Mouse (Mus musculus) limb, embryonic 11.5 days (tissue): ENCODE measurements around the gene Spaar. TPM values are rescaled to one million over a fixed set of nuclear protein-coding genes. Genes with fewer than 3 reads are reported as not detected.

ENCODE experiments used
- ATAC-seq: fragments of 200-750 bp; cut with Nextera tagmentation; 2 replicates; pipeline ENCODE4 v1.8.0; 2017; ENCODE audit warnings: low read depth; ENCODE audit not compliant: insufficient number of reproducible peaks, low FRiP score, low TSS enrichment
- DNase-seq: peaks from one replicate; pipeline ENCODE4 v3.0.0-alpha.2; 2015; ENCODE audit warnings: low spot score
- H3K27ac ChIP-seq: fragments of 300-500 bp; sonication (generic); replicated peaks from 2 replicates; pipeline ENCODE4 v1.5.1; 2014; ENCODE audit warnings: low read depth, mild to moderate bottlenecking, low read length
- H3K27me3 ChIP-seq: fragments of 300-500 bp; sonication (generic); 2 replicates; pipeline ENCODE4 v1.6.1; 2014; ENCODE audit warnings: mild to moderate bottlenecking, low read length, mixed read lengths; ENCODE audit not compliant: control insufficient read depth, insufficient read depth
- H3K36me3 ChIP-seq: fragments of 300-500 bp; sonication (generic); 2 replicates; pipeline ENCODE4 v1.6.1; 2014; ENCODE audit warnings: mild to moderate bottlenecking, low read length, moderate library complexity, mixed read lengths; ENCODE audit not compliant: control insufficient read depth, insufficient read depth
- H3K4me1 ChIP-seq: fragments of 300-500 bp; sonication (generic); 2 replicates; pipeline ENCODE4 v1.6.1; 2014; ENCODE audit warnings: low read length, mixed read lengths; ENCODE audit not compliant: control insufficient read depth, insufficient read depth
- H3K4me2 ChIP-seq: fragments of 300-500 bp; sonication (generic); 2 replicates; pipeline ENCODE4 v1.6.1; 2014; ENCODE audit warnings: low read depth, mild to moderate bottlenecking, moderate library complexity; ENCODE audit not compliant: severe bottlenecking
- H3K4me3 ChIP-seq: fragments of 300-500 bp; sonication (generic); 2 replicates; pipeline ENCODE4 v1.5.1; 2014; ENCODE audit warnings: low read depth, low read length
- H3K9ac ChIP-seq: fragments of 300-500 bp; sonication (generic); 2 replicates; pipeline ENCODE4 v1.6.1; 2014; ENCODE audit warnings: mild to moderate bottlenecking, low read length
- H3K9me3 ChIP-seq: fragments of 300-500 bp; sonication (generic); 2 replicates; pipeline ENCODE4 v1.6.1; 2016; ENCODE audit warnings: low read length; ENCODE audit not compliant: control insufficient read depth
- WGBS: fragments of 180-500 bp; shearing (Covaris S2); extraction: QIAGEN DNeasy Blood & Tissue Kit; methylation state at CpG from one replicate; pipeline ENCODE4 v1.1.7; 2014; 5-methylcytosine and 5-hydroxymethylcytosine counted together
- polyA plus RNA-seq: library from polyadenylated mRNA; unstranded; fragments of >200 nt; fragmentation: Nextera tagmentation; extraction: Ambion mirVana; gene quantifications from 2 replicates; pipeline ENCODE4 v1.2.1, GENCODE M21; 2014

Gene Spaar
- 0.20 and 0.27 TPM in 2 replicates for polyA plus RNA-seq

DNA sequence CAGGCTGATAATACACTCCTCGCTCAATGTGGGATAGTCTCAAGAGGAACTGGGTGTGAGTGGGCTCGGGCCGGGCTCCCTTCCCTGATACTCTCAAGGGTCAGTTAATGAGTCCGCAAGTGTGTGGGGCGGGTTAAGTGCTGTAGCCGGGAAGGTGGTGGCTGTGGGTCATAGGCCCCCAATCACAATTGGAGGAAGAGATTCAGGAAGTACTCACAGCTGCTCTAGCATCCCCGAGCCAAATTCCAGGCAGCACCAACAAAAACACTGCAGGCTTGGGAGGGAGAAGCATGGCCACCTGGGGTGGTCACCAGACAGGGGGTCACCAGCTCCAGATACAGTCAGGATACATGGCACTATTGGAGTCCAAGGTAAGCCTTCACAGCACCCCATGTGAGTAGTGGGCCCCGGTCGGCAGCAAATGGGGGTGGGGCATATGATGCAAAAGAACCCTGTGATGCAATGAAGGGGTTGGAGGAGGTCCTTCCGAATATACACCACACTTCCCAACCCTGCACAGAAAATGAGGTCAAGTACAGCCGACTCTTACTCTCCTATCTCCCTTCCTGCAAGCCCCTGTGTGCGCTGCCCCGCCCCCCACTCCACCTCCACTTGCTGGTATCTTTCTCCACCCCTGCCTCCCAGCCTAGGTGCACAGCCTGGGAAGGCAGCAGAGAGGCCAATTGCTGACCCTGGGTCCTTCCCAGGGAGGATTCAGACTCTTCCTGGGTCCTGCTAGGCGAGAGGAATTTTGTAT is at the start of gene Spaar:
Spaar (plus strand) TSS at position 241 of the 757 bp plus-strand sequence.
- no peak for DNase-seq
- Histone ChIP-seq H3K9ac (no peak within 1 kb of the TSS), H3K4me2 (no peak within 1 kb of the TSS), H3K36me3 (no peaks in the 10 kb centered on the region), H3K9me3 (no peaks in the 10 kb centered on the region), H3K4me1 (0 out of 2 replicates have a peak, but pooled peaks cover 2% of the 10 kb centered on the region), H3K27ac (no peak within 1 kb of the TSS), H3K27me3 (no peaks in the 10 kb centered on the region), H3K4me3 (no peak within 1 kb of the TSS)
- no peak for ATAC-seq
- WGBS, result 69% methylated on average over 14 of the region's 14 CpGs

DNA sequence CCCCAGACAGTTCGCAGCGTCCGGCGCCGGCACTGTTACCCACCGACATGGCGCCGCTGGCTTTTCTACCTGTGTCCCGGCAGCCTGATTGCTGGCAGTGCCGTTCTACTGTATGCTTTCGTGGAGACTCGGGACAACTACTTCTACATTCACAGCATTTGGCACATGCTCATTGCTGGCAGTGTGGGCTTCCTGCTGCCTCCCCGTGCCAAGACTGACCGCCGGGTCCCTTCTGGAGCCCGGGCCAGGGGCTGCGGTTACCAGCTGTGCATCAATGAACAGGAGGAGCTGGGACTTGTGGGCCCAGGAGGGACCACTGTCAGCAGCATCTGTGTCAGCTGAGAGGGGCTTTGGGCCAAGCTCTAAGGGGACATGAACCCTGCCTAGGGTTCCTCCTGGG is 39.8 kb upstream of the Spaar start:
- Histone ChIP-seq H3K9ac (no peak overlapping the region), H3K9me3 (no peaks in the 10 kb centered on the region), H3K27ac (no peak overlapping the region), H3K4me2 (no peak overlapping the region), H3K4me3 (no peak overlapping the region), H3K4me1 (no peaks in the 10 kb centered on the region), H3K27me3 (no peaks in the 10 kb centered on the region), H3K36me3 (0 out of 2 replicates have a peak, but pooled peaks cover 2% of the 10 kb centered on the region)
- ATAC-seq (no peak), DNase-seq (no peak)
- WGBS, result 95% methylated on average over 17 of the region's 17 CpGs

DNA sequence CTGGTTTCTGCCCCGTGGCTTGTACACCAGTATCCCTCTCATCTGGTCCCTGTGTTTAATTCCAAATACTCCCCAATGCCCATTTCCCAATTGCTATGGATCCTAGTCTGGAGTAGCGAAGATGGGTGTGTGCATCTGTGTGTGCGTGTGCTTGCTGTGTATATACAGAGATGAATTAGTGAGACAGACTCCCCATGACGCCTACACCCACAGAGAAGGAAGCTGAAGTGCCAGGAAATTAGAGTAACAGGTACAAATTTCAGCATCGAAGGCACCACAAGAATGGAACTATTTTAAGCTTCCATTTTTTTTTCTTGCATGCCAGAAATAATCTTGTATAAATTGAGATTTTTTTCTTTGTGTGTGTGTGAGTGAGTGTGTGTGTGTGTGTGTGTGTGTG is 38.8 kb upstream of the Spaar start:
- Histone ChIP-seq H3K27ac (no peak overlapping the region), H3K4me3 (no peak overlapping the region), H3K36me3 (0 out of 2 replicates have a peak, but pooled peaks cover 2% of the 10 kb centered on the region), H3K9me3 (no peaks in the 10 kb centered on the region), H3K4me1 (no peaks in the 10 kb centered on the region), H3K9ac (no peak overlapping the region), H3K27me3 (no peaks in the 10 kb centered on the region), H3K4me2 (no peak overlapping the region)
- DNase-seq (no peak), ATAC-seq (no peak)
- WGBS, result 87% methylated on average over 5 of the region's 5 CpGs

DNA sequence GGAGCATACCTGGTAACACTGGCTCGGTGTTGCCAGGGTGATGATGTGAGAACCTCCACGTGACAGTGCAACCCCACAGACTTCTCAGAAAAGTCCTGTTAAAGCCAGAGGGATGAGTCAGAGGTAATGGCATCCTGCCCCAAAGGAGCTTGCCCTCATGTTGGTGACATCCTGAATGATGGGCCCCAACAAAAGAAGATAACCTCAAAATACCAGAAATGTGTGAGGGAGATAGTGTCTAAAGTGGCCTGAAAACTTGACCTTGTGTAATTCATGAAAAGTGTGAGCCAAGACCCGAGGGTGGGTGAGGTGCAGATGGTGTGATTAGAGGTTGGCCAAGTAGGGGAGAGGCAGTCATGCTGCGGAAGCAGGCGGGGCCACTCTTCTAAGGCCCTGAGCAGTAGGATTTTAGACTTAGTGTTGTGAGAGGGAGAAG is 36.0 kb upstream of the Spaar start:
- DNase-seq, result no peak
- Histone ChIP-seq H3K4me3 (no peak overlapping the region), H3K27ac (no peak overlapping the region), H3K9ac (no peak overlapping the region), H3K36me3 (no peaks in the 10 kb centered on the region), H3K9me3 (no peaks in the 10 kb centered on the region), H3K4me1 (no peaks in the 10 kb centered on the region), H3K27me3 (no peaks in the 10 kb centered on the region), H3K4me2 (no peak overlapping the region)
- no peak for ATAC-seq
- 72% methylated on average over 5 of the region's 5 CpGs for WGBS

DNA sequence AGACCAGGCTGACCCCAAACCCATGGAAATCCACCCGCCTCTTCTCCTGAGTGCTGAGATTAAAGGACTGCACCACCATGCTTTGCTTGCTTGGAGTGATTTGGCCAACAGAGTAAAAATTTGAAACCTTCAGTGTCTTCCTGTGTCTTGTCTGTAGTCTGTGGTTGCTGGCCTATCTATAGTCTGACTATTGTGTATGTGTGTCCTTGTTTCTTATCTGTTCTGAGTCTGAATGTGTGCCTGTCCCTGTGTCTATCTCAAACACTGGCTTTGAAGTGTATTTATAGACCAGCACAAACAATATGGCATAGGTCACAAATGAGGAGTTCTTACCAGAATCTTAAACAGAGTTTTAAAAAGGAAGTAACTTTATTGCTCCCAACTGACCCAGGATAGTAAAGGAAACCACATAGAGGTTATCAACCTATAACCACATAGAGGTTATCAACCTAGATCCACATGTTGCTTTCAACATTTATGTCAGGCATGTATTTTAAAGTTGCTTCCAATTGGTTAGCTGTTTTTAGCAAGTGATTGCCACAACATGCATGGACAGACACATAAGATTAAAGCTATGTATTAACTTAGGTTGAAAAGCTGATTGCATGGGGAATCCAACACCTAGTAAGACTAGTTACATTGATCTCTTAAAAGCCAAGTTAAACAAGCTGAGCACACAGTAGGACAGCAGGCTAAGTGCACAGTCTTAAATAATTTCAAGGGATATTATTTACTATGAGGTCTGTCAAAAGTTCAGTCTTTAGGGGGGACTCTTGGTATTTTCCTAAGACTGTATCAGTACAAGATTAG is 35.2 kb upstream of the Spaar start:
- Histone ChIP-seq H3K9ac (no peak overlapping the region), H3K27ac (no peak overlapping the region), H3K27me3 (no peaks in the 10 kb centered on the region), H3K4me3 (no peak overlapping the region), H3K4me1 (no peaks in the 10 kb centered on the region), H3K4me2 (no peak overlapping the region), H3K36me3 (no peaks in the 10 kb centered on the region), H3K9me3 (no peaks in the 10 kb centered on the region)
- 83% methylated on average over 1 of the region's 1 CpGs for WGBS
- ATAC-seq (no peak), DNase-seq (no peak)

DNA sequence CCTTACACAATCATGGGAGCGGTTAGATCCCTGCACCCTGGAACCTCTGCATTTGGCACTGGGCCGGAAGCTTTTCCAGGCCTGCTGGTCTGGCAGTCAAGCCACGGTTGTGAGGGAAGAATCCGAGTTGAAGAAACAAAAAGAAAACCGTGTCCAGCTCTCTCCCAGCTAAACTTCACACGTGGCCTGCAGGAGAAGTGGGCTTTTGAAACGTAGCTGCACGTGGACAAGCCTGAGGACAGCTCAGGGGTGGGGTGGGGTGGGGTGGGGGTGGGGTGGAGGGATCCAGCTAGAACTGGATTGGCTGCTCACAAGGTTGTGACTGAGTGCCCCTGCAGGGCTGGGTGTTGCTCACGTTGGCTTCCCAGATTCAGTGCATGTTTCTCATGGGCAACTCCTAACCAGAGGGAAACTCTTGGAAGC is 34.6 kb upstream of the Spaar start:
- H3K36me3 ChIP-seq, result no peaks in the 10 kb centered on the region
- H3K9me3 ChIP-seq, result no peaks in the 10 kb centered on the region
- H3K27me3 ChIP-seq, result no peaks in the 10 kb centered on the region
- H3K27ac ChIP-seq, result no peak overlapping the region
- H3K9ac ChIP-seq, result no peak overlapping the region
- WGBS, result 42% methylated on average over 9 of the region's 9 CpGs
- H3K4me1 ChIP-seq, result no peaks in the 10 kb centered on the region
- DNase-seq (no peak), ATAC-seq (no peak)
- no peak overlapping the region for H3K4me2 ChIP-seq
- H3K4me3 ChIP-seq, result no peak overlapping the region

DNA sequence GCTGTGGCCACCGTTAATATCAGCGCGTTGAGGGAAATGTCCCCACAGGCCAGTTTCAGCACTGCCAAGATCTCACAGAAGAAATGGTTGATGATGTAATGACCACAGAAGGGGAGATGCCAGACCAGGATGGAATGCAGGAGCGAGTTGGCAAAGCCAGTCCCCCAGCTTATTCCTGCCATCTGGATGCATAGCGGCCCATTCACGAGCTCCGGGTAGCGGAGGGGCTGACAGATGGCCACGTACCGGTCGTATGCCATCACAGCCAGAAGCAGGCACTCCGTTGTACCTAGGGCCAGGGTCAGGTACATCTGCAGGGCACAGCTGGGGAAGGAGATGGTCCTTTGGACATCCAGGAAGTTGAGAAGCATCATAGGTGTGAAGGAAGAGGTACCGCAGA is 33.3 kb upstream of the Spaar start:
- H3K9me3 ChIP-seq, result no peaks in the 10 kb centered on the region
- H3K4me3 ChIP-seq, result no peak overlapping the region
- no peaks in the 10 kb centered on the region for H3K27me3 ChIP-seq
- no peak for DNase-seq
- no peaks in the 10 kb centered on the region for H3K36me3 ChIP-seq
- H3K9ac ChIP-seq, result no peak overlapping the region
- ATAC-seq, result no peak
- 93% methylated on average over 13 of the region's 13 CpGs for WGBS
- H3K27ac ChIP-seq, result no peak overlapping the region
- H3K4me2 ChIP-seq, result no peak overlapping the region
- H3K4me1 ChIP-seq, result no peaks in the 10 kb centered on the region

DNA sequence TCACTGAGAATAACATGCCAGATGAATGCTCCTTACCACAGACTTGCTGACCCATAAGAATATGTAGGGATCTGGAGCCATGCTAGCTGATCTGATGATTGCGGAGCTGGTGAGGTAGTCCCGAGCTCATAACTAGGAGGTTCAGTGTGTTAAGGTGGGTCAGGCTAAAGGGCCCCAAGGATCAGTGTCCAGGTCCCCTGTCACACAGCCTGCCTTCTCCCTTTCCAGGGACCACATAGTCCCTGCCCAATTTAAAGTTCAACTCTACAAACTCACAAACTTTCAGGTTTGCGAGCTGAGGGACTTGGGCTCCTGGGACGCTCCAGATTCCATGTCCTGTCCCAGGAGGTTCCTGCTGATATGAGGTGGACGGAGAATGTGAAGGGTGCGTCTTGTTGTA is 29.1 kb upstream of the Spaar start, which contains the start of gene Olfr70:
Olfr70 (minus strand) TSS at position 101 of the 400 bp plus-strand sequence.
- H3K27me3 ChIP-seq, result no peaks in the 10 kb centered on the region
- H3K9ac ChIP-seq, result no peak within 1 kb of the TSS
- ATAC-seq (no peak), DNase-seq (no peak)
- no peak within 1 kb of the TSS for H3K4me3 ChIP-seq
- no peak within 1 kb of the TSS for H3K4me2 ChIP-seq
- H3K9me3 ChIP-seq, result no peaks in the 10 kb centered on the region
- no peaks in the 10 kb centered on the region for H3K4me1 ChIP-seq
- H3K27ac ChIP-seq, result no peak within 1 kb of the TSS
- H3K36me3 ChIP-seq, result no peaks in the 10 kb centered on the region
- 86% methylated on average over 6 of the region's 6 CpGs for WGBS
